Mouse (Mus musculus): Measurements from ENCODE around the gene 9330159F19Rik.

DNA sequence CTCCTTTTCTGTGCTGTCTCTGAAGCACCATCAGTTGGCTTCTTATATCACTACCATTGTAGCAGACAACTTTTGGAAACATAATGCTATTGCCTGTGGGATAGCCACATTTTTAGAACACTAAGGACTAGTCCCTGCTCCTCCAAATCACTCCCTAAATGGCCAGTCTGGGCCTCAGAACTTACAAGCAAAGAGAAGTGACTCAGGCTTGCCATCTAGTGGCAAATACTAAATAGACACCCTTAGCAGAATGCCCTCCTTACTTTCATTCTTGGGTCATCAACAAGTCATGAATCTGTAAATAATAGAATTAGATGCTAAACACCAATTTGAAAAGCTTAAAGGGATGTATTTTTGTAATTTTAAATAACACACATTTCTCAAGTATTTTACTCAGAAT, 4.7 kb upstream of the 9330159F19Rik start:
- no peak for TF ChIP-seq POLR2A (IDR thresholded peaks at IDR 0.05; ENCODE audit: extremely low read depth, insufficient read depth, low read length)
- TF ChIP-seq CTCF (IDR thresholded peaks at IDR 0.05; ENCODE audit: extremely low read depth, insufficient read depth, low read length): peak; percentile 54
